Mouse (Mus musculus) ovary, adult 2 months (tissue): ENCODE data around the gene Il12b. TPM values are rescaled to one million over a fixed set of nuclear protein-coding genes. Genes with fewer than 3 reads are reported as not detected.

ENCODE experiments used
- polyA plus RNA-seq: library from polyadenylated mRNA; depleted of rRNA; stranded (reverse); fragments of >200 nt; gene quantifications from 2 replicates; pipeline ENCODE4 v1.2.3, GENCODE M21; 2012; rRNA removed

Il12b gene
- not detected in 2 replicates for polyA plus RNA-seq

GRCm38 (mm10) chr11:44399763-44400162 is at the start of gene Il12b:
Gene Il12b (plus strand): TSS chr11:44400063.

Other genes with a start within 250 kb of the Il12b start
- gene Ublcp1, start 70.4 kb downstream of the Il12b start, polyA plus RNA-seq: 8.8 and 11.5 TPM in 2 replicates
- 180 and 228 TPM in 2 replicates for gene Rnf145, start 118.9 kb downstream of the Il12b start, polyA plus RNA-seq
- 7.8 and 14.1 TPM in 2 replicates for gene Ebf1, start 217.3 kb downstream of the Il12b start, polyA plus RNA-seq